Mouse (Mus musculus): Measurements from ENCODE around the gene Pex5. TPM values are rescaled to one million over a fixed set of nuclear protein-coding genes. Genes with fewer than 3 reads are reported as not detected.
"Not testable (repeated sequence)": the region's sequence is repeated elsewhere in the genome, so short reads cannot be mapped to it uniquely, and the experiment has no call there.

Gene Pex5
- polyA plus RNA-seq, 1 experiment, result 60.9 TPM

GRCm38 (mm10) chr6:124427289-124427688, 12.4 kb upstream of the Pex5 start:
- no peak for DNase-seq (ENCODE audit: low read depth)

GRCm38 (mm10) chr6:124426604-124427003, 11.7 kb upstream of the Pex5 start:
- DNase-seq (ENCODE audit: low read depth), result no peak

GRCm38 (mm10) chr6:124425523-124425922, 10.7 kb upstream of the Pex5 start:
- no peak for DNase-seq (ENCODE audit: low read depth)

- DNase-seq (ENCODE audit: low read depth), result not testable (repeated sequence)
Measured at GRCm38 (mm10) chr6:124425042-124425441, 10.2 kb upstream of the Pex5 start.

GRCm38 (mm10) chr6:124424068-124424498, 9.2 kb upstream of the Pex5 start:
- no peak for DNase-seq (ENCODE audit: low read depth)

- DNase-seq (ENCODE audit: low read depth), result no peak
Measured at GRCm38 (mm10) chr6:124418686-124419085, 3.8 kb upstream of the Pex5 start.

- DNase-seq (ENCODE audit: low read depth), result no peak
Measured at GRCm38 (mm10) chr6:124415347-124416088, 651 bp upstream of the Pex5 start.

- no peak for DNase-seq (ENCODE audit: low read depth)
Measured at GRCm38 (mm10) chr6:124414150-124414926, 529 bp downstream of the Pex5 start.

- DNase-seq (ENCODE audit: low read depth), result no peak
Measured at GRCm38 (mm10) chr6:124413770-124414149, 1.1 kb downstream of the Pex5 start.

- DNase-seq (ENCODE audit: low read depth), result no peak
Measured at GRCm38 (mm10) chr6:124408355-124408754, 6.5 kb downstream of the Pex5 start.

- DNase-seq (ENCODE audit: low read depth), result no peak
Measured at GRCm38 (mm10) chr6:124407180-124407579, 7.7 kb downstream of the Pex5 start.

- DNase-seq (ENCODE audit: low read depth), result no peak
Measured at GRCm38 (mm10) chr6:124406326-124406725, 8.5 kb downstream of the Pex5 start.

GRCm38 (mm10) chr6:124399738-124400137, 15.1 kb downstream of the Pex5 start:
- no peak for DNase-seq (ENCODE audit: low read depth)

GRCm38 (mm10) chr6:124394991-124395390, 19.9 kb downstream of the Pex5 start:
- not testable (repeated sequence) for DNase-seq (ENCODE audit: low read depth)

- no peak for DNase-seq (ENCODE audit: low read depth)
Measured at GRCm38 (mm10) chr6:124380142-124380541, 34.7 kb downstream of the Pex5 start.

GRCm38 (mm10) chr6:124379331-124379730, 35.5 kb downstream of the Pex5 start:
- no peak for DNase-seq (ENCODE audit: low read depth)

GRCm38 (mm10) chr6:124377494-124378255, 37.2 kb downstream of the Pex5 start:
- no peak for DNase-seq (ENCODE audit: low read depth)

GRCm38 (mm10) chr6:124376311-124376710, 38.6 kb downstream of the Pex5 start:
- DNase-seq (ENCODE audit: low read depth), result no peak

- no peak for DNase-seq (ENCODE audit: low read depth)
Measured at GRCm38 (mm10) chr6:124375435-124375884, 39.4 kb downstream of the Pex5 start.

- no peak for DNase-seq (ENCODE audit: low read depth)
Measured at GRCm38 (mm10) chr6:124374683-124375082, 40.2 kb downstream of the Pex5 start.

- DNase-seq (ENCODE audit: low read depth), result no peak
Measured at GRCm38 (mm10) chr6:124373584-124374206, 41.2 kb downstream of the Pex5 start.

GRCm38 (mm10) chr6:124364328-124364727, 50.5 kb downstream of the Pex5 start:
- no peak for DNase-seq (ENCODE audit: low read depth)
